Mouse (Mus musculus) MEL (cell line): ENCODE results near the gene Ets1. TPM values are rescaled to one million over a fixed set of nuclear protein-coding genes. Genes with fewer than 3 reads are reported as not detected.

Experiments used
- DNase-seq: peaks from one replicate; pipeline ENCODE4 v3.0.0; 2011; ENCODE audit warnings: low read depth, low spot score
- H3K27ac ChIP-seq: 2 replicates; pipeline ENCODE4 v1.5.1; 2012; ENCODE audit warnings: low read depth, mild to moderate bottlenecking, control low read depth, low read length, moderate library complexity; ENCODE audit not compliant: control insufficient read depth
- H3K27me3 ChIP-seq, 2 experiments: fragments of 150-350 bp in 1 of 2; sonication (generic) in 1 of 2; 2 replicates each; pipeline ENCODE4 v1.6.1; 2012; ENCODE audit warnings: low read length in 2 of 2, mild to moderate bottlenecking in 2 of 2, improper control_type of control experiment in 1 of 2, moderate library complexity in 1 of 2; ENCODE audit not compliant: insufficient read depth in 2 of 2, control insufficient read depth in 1 of 2
- H3K36me3 ChIP-seq, 2 experiments: 2 replicates each; pipeline ENCODE4 v1.6.1; 2012 to 2014; ENCODE audit warnings: low read length in 2 of 2, improper control_type of control experiment in 1 of 2, inconsistent platforms in 1 of 2, mild to moderate bottlenecking in 1 of 2; ENCODE audit not compliant: insufficient read depth in 2 of 2, control insufficient read depth in 1 of 2
- H3K4me1 ChIP-seq, 2 experiments: fragments of 150-350 bp in 1 of 2; sonication (generic) in 1 of 2; 2 replicates each; pipeline ENCODE4 v1.6.1; 2012; ENCODE audit warnings: low read length in 2 of 2, improper control_type of control experiment in 1 of 2, mild to moderate bottlenecking in 1 of 2; ENCODE audit not compliant: insufficient read depth in 2 of 2, control insufficient read depth in 1 of 2
- H3K4me3 ChIP-seq, 2 experiments: fragments of 150-350 bp in 1 of 2; sonication (generic) in 1 of 2; 2 replicates each; pipeline ENCODE4 v1.5.1; 2012; ENCODE audit warnings: low read depth in 2 of 2, low read length in 2 of 2, mild to moderate bottlenecking in 2 of 2, moderate library complexity in 2 of 2, control low read depth in 1 of 2, improper control_type of control experiment in 1 of 2; ENCODE audit not compliant: control insufficient read depth in 1 of 2, insufficient read depth in 1 of 2
- H3K79me2 ChIP-seq: 2 replicates; pipeline ENCODE4 v1.6.1; 2012; ENCODE audit warnings: mild to moderate bottlenecking, low read length, moderate library complexity; ENCODE audit not compliant: control insufficient read depth, poor library complexity, insufficient read depth
- H3K9ac ChIP-seq: 2 replicates; pipeline ENCODE4 v1.6.1; 2012; ENCODE audit warnings: low read depth, mild to moderate bottlenecking, control low read depth, low read length, moderate library complexity; ENCODE audit not compliant: control insufficient read depth, poor library complexity, severe bottlenecking
- H3K9me3 ChIP-seq: fragments of 150-350 bp; sonication (generic); replicated peaks from 2 replicates; pipeline ENCODE4 v1.6.1; 2012; ENCODE audit warnings: mild to moderate bottlenecking, low read length, improper control_type of control experiment, moderate library complexity; ENCODE audit not compliant: insufficient read depth
- BHLHE40 ChIP-seq: IDR thresholded peaks from 2 replicates; pipeline ENCODE4 v1.6.1; 2012; ENCODE audit warnings: low read depth, mild to moderate bottlenecking, inconsistent platforms, low read length, improper control_type of control experiment, borderline replicate concordance
- CHD1 ChIP-seq: IDR thresholded peaks from 2 replicates; pipeline ENCODE4 v1.6.1; 2012; ENCODE audit warnings: low read depth, mild to moderate bottlenecking, inconsistent platforms, low read length, improper control_type of control experiment
- ELF1 ChIP-seq: IDR thresholded peaks from 2 replicates; pipeline ENCODE4 v1.6.1; 2014; ENCODE audit warnings: low read depth, mild to moderate bottlenecking, inconsistent platforms, low read length, improper control_type of control experiment, moderate library complexity
- EP300 ChIP-seq, 2 experiments: IDR thresholded peaks; 2 replicates each; pipeline ENCODE4 v1.6.1; 2011; ENCODE audit warnings: improper control_type of control experiment in 2 of 2, low read length in 2 of 2, low read depth in 1 of 2, mild to moderate bottlenecking in 1 of 2
- ETS1 ChIP-seq: IDR thresholded peaks from 2 replicates; pipeline ENCODE4 v1.6.1; 2012; ENCODE audit warnings: low read depth, mild to moderate bottlenecking, inconsistent platforms, low read length, improper control_type of control experiment, moderate library complexity
- GATA1 ChIP-seq: IDR thresholded peaks from 2 replicates; pipeline ENCODE4 v1.6.1; 2011; ENCODE audit warnings: low read depth, low read length, improper control_type of control experiment
- HCFC1 ChIP-seq: IDR thresholded peaks from 2 replicates; pipeline ENCODE4 v1.6.1; 2012; ENCODE audit warnings: low read depth, mild to moderate bottlenecking, inconsistent platforms, low read length, improper control_type of control experiment, moderate library complexity
- JUND ChIP-seq: IDR thresholded peaks from 2 replicates; pipeline ENCODE4 v1.6.1; 2011; ENCODE audit warnings: low read depth, mild to moderate bottlenecking, improper control_type of control experiment, low read length
- KAT2A ChIP-seq: conservative IDR thresholded peaks from 2 replicates; pipeline ENCODE4 v1.6.1; 2012; ENCODE audit warnings: low read depth, low read length, improper control_type of control experiment, inconsistent platforms
- MAFK ChIP-seq: IDR thresholded peaks from 2 replicates; pipeline ENCODE4 v1.6.1; 2011; ENCODE audit warnings: low read depth, mild to moderate bottlenecking, low read length, improper control_type of control experiment, borderline replicate concordance
- MAZ ChIP-seq: IDR thresholded peaks from 2 replicates; pipeline ENCODE4 v1.6.1; 2012; ENCODE audit warnings: low read depth, mild to moderate bottlenecking, inconsistent platforms, low read length, improper control_type of control experiment
- MEF2A ChIP-seq: IDR thresholded peaks from 2 replicates; pipeline ENCODE4 v1.6.1; 2014; ENCODE audit warnings: low read depth, mild to moderate bottlenecking, inconsistent platforms, low read length, improper control_type of control experiment; ENCODE audit not compliant: poor library complexity, insufficient replicate concordance, severe bottlenecking; ENCODE audit errors: extremely low read depth
- MXI1 ChIP-seq: IDR thresholded peaks from 2 replicates; pipeline ENCODE4 v1.6.1; 2011; ENCODE audit warnings: mild to moderate bottlenecking, low read depth, low read length, improper control_type of control experiment
- MYB ChIP-seq: IDR thresholded peaks from 2 replicates; pipeline ENCODE4 v1.6.1; 2011; ENCODE audit warnings: mild to moderate bottlenecking, low read depth, low read length, improper control_type of control experiment
- MYC ChIP-seq: IDR thresholded peaks from 2 replicates; pipeline ENCODE4 v1.6.1; 2011; ENCODE audit warnings: low read depth, mild to moderate bottlenecking, low read length, improper control_type of control experiment, moderate library complexity
- NELFE ChIP-seq: IDR thresholded peaks from 2 replicates; pipeline ENCODE4 v1.6.1; 2011; ENCODE audit warnings: low read depth, low read length, improper control_type of control experiment
- POLR2A ChIP-seq, 2 experiments: IDR thresholded peaks; 2 replicates each; pipeline ENCODE4 v1.6.1; 2011 to 2012; ENCODE audit warnings: low read length in 2 of 2, mild to moderate bottlenecking in 2 of 2, control low read depth in 1 of 2, improper control_type of control experiment in 1 of 2, low read depth in 1 of 2, moderate library complexity in 1 of 2; ENCODE audit not compliant: control insufficient read depth in 1 of 2, insufficient read depth in 1 of 2, poor library complexity in 1 of 2
- POLR2AphosphoS2 ChIP-seq: IDR thresholded peaks from 2 replicates; pipeline ENCODE4 v1.6.1; 2011; ENCODE audit warnings: low read length, improper control_type of control experiment
- RAD21 ChIP-seq: IDR thresholded peaks from 2 replicates; pipeline ENCODE4 v1.6.1; 2011; ENCODE audit warnings: mild to moderate bottlenecking, low read depth, low read length, improper control_type of control experiment
- RCOR1 ChIP-seq: IDR thresholded peaks from 2 replicates; pipeline ENCODE4 v1.6.1; 2012; ENCODE audit warnings: low read depth, mild to moderate bottlenecking, inconsistent platforms, low read length, improper control_type of control experiment
- SIN3A ChIP-seq: IDR thresholded peaks from 2 replicates; pipeline ENCODE4 v1.6.1; 2012; ENCODE audit warnings: low read length, improper control_type of control experiment, inconsistent platforms
- SMC3 ChIP-seq: IDR thresholded peaks from 2 replicates; pipeline ENCODE4 v1.6.1; 2011; ENCODE audit warnings: low read depth, low read length, improper control_type of control experiment
- TAL1 ChIP-seq: IDR thresholded peaks from 2 replicates; pipeline ENCODE4 v1.6.1; 2012; ENCODE audit warnings: mild to moderate bottlenecking, inconsistent platforms, low read length, moderate library complexity, mixed read lengths
- TBP ChIP-seq: IDR thresholded peaks from 2 replicates; pipeline ENCODE4 v1.8.0; 2011; ENCODE audit warnings: low read depth, low read length, improper control_type of control experiment
- TCF12 ChIP-seq: IDR thresholded peaks from 2 replicates; pipeline ENCODE4 v1.6.1; 2014; ENCODE audit warnings: low read depth, mild to moderate bottlenecking, inconsistent platforms, low read length, improper control_type of control experiment, moderate library complexity
- USF2 ChIP-seq, 2 experiments: IDR thresholded peaks; 2 replicates each; pipeline ENCODE4 v1.6.1; 2011 to 2012; ENCODE audit warnings: improper control_type of control experiment in 2 of 2, low read length in 2 of 2, borderline replicate concordance in 1 of 2, inconsistent platforms in 1 of 2, low read depth in 1 of 2, mild to moderate bottlenecking in 1 of 2; ENCODE audit not compliant: insufficient read depth in 1 of 2
- ZC3H11A ChIP-seq: IDR thresholded peaks from 2 replicates; pipeline ENCODE4 v1.6.1; 2012; ENCODE audit warnings: low read depth, mild to moderate bottlenecking, inconsistent platforms, low read length, improper control_type of control experiment
- ZKSCAN1 ChIP-seq: IDR thresholded peaks from 2 replicates; pipeline ENCODE4 v1.6.1; 2012; ENCODE audit warnings: low read depth, mild to moderate bottlenecking, inconsistent platforms, low read length, improper control_type of control experiment, moderate library complexity
- ZMIZ1 ChIP-seq: IDR thresholded peaks from 2 replicates; pipeline ENCODE4 v1.6.1; 2012; ENCODE audit warnings: low read depth, mild to moderate bottlenecking, inconsistent platforms, low read length, improper control_type of control experiment, moderate library complexity
- ZNF384 ChIP-seq: IDR thresholded peaks from 2 replicates; pipeline ENCODE4 v1.6.1; 2012; ENCODE audit warnings: low read depth, mild to moderate bottlenecking, inconsistent platforms, low read length, improper control_type of control experiment
- polyA plus RNA-seq, 2 experiments: library from polyadenylated mRNA; stranded (reverse) in 1 of 2; unstranded in 1 of 2; fragments of >175 nt in 1 of 2; fragments of >200 nt in 1 of 2; gene quantifications; 2 replicates each; pipeline versions ENCODE4 v1.2.1 to v1.2.4; 2012; ENCODE audit warnings: low replicate concordance in 2 of 2, low read depth in 1 of 2; ENCODE audit not compliant: insufficient read length in 2 of 2, insufficient read depth in 1 of 2, missing spikeins in 1 of 2
- total RNA-seq: library from RNA; depleted of rRNA; stranded (reverse); fragments of 300-350 nt; gene quantifications from 2 replicates; pipeline ENCODE4 v1.2.3, GENCODE M21; 2012

Gene Ets1
- total and polyA plus RNA-seq, 3 experiments, result 0.10 to 0.19 TPM; not detected in 1

DNA sequence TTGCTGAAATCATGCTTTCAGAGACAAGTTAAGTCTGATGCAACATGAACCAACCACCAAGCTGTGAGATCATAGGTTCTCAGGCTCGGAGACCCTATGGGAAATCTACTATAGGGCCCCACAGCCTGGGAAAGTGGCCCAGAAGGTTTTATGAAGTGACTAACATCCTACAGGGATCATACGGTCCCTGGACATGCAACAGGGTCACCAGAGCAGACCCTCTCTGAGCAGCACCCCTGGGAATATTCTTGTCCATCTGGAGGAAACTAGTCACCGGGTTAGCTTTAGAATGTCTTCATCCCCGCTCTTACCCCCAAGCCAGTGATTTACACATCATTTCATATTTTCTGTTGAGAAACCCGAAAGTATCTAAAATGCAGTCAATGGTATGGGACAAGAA lies 34.1 kb upstream of the Ets1 start:
- peaks cover 12 to 25% of the 10 kb centered on the region in 2 experiments for H3K4me1 ChIP-seq
- no peak overlapping the region for H3K27ac ChIP-seq
- DNase-seq, result no peak
- H3K36me3 ChIP-seq, result peaks cover 0 to 20% of the 10 kb centered on the region in 2 experiments; a peak in 2 of 4 replicates
- no peak for TF ChIP-seq EP300 (IDR thresholded peaks at IDR 0.05; ENCODE audit: low read depth in 1 of 2, low read length in 2 of 2)
- no peak for TF ChIP-seq ETS1
- no peak for TF ChIP-seq MAZ
- TF ChIP-seq TAL1, result no peak
- no peak for TF ChIP-seq KAT2A
- TF ChIP-seq CHD1, result no peak
- no peak for TF ChIP-seq ZMIZ1
- no peak for TF ChIP-seq MXI1
- no peak for TF ChIP-seq MEF2A
- no peak for TF ChIP-seq SIN3A
- no peak for TF ChIP-seq ZC3H11A
- TF ChIP-seq NELFE, result no peak
- no peak for TF ChIP-seq TCF12
- TF ChIP-seq MYB, result no peak
- TF ChIP-seq GATA1, result no peak
- TF ChIP-seq ZNF384, result no peak
- no peak overlapping the region for H3K4me3 ChIP-seq
- H3K9ac ChIP-seq, result no peak overlapping the region
- H3K27me3 ChIP-seq, result no peaks in the 10 kb centered on the region
- H3K9me3 ChIP-seq, result no peaks in the 10 kb centered on the region
- H3K79me2 ChIP-seq, result no peaks in the 10 kb centered on the region

DNA sequence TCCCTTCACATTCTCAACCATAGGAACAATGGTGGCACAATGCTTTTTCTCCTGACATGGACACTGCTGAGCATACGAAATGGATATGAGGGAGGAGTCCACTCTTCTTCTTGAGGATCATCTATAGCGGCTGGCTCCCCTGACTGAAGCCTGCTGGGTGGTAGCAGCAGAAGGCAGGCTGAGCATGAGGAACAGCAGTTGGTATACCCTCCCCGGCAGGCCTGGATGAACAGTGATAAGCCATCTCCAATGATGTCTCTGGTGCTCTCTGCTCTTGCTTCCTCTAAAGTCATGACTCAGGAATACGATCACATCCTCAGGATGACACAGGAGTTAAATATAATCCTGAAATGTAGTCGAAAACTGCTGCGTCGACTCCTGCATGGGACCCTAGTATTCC lies 32.9 kb upstream of the Ets1 start:
- H3K4me1 ChIP-seq, result peaks cover 14 to 32% of the 10 kb centered on the region in 2 experiments
- H3K9me3 ChIP-seq, result no peaks in the 10 kb centered on the region
- peak; percentile 95 for DNase-seq
- 0 out of 2 replicates have a peak overlapping the region, but pooled peaks have one; percentile 7 for H3K9ac ChIP-seq
- peak overlapping the region; percentile 70 for H3K27ac ChIP-seq
- H3K36me3 ChIP-seq, result peaks cover 0 to 27% of the 10 kb centered on the region in 2 experiments; a peak in 2 of 4 replicates
- H3K79me2 ChIP-seq, result no peaks in the 10 kb centered on the region
- H3K4me3 ChIP-seq, result 0 out of 4 replicates have a peak overlapping the region, but pooled peaks of 1 of the 2 experiments have one; percentile 7
- H3K27me3 ChIP-seq, result no peaks in the 10 kb centered on the region
- no peak for TF ChIP-seq ELF1
- no peak for TF ChIP-seq USF2 (IDR thresholded peaks at IDR 0.05; ENCODE audit: borderline replicate concordance in 1 of 2, insufficient read depth in 1 of 2, low read depth in 1 of 2, low read length in 2 of 2)
- peak; percentile 88 for TF ChIP-seq TCF12
- 0 out of 4 replicates have a peak, but pooled peaks of 1 of the 2 experiments have one; percentile 19 for TF ChIP-seq POLR2A (IDR thresholded peaks at IDR 0.05; ENCODE audit: control insufficient read depth in 1 of 2, insufficient read depth in 1 of 2, low read depth in 1 of 2, low read length in 2 of 2, poor library complexity in 1 of 2)
- no peak for TF ChIP-seq BHLHE40
- TF ChIP-seq RAD21, result no peak
- TF ChIP-seq TBP, result peak; percentile 61; the same call in 1 of the 2 replicates
- TF ChIP-seq HCFC1, result 0 out of 2 replicates have a peak, but pooled peaks have one; percentile 28
- TF ChIP-seq MAFK, result peak; percentile 62
- peak; percentile 73 for TF ChIP-seq MYB
- TF ChIP-seq SMC3, result no peak; the same call in 1 of the 2 replicates
- peak; percentile 57; the same call in 1 of the 2 replicates for TF ChIP-seq MXI1
- peak; percentile 92 to 94 for TF ChIP-seq EP300 (IDR thresholded peaks at IDR 0.05; ENCODE audit: low read depth in 1 of 2, low read length in 2 of 2)
- no peak for TF ChIP-seq JUND
- 0 out of 2 replicates have a peak, but pooled peaks have one; percentile 4 for TF ChIP-seq ZC3H11A
- peak; percentile 79 for TF ChIP-seq ETS1
- no peak for TF ChIP-seq CHD1
- TF ChIP-seq MEF2A, result no peak
- TF ChIP-seq MYC, result peak; percentile 59; the same call in 1 of the 2 replicates
- TF ChIP-seq POLR2AphosphoS2, result no peak
- peak; percentile 73; the same call in 1 of the 2 replicates for TF ChIP-seq RCOR1
- TF ChIP-seq NELFE, result peak; percentile 34; the same call in 1 of the 2 replicates
- no peak for TF ChIP-seq ZKSCAN1
